Mouse (Mus musculus): ENCODE results near the gene Clpp.

Gene Clpp

GRCm38 (mm10) chr17:57029691-57030090, 39.6 kb downstream of the Clpp start:
- in situ Hi-C loops (cut with MboI): no loop called here

DNA sequence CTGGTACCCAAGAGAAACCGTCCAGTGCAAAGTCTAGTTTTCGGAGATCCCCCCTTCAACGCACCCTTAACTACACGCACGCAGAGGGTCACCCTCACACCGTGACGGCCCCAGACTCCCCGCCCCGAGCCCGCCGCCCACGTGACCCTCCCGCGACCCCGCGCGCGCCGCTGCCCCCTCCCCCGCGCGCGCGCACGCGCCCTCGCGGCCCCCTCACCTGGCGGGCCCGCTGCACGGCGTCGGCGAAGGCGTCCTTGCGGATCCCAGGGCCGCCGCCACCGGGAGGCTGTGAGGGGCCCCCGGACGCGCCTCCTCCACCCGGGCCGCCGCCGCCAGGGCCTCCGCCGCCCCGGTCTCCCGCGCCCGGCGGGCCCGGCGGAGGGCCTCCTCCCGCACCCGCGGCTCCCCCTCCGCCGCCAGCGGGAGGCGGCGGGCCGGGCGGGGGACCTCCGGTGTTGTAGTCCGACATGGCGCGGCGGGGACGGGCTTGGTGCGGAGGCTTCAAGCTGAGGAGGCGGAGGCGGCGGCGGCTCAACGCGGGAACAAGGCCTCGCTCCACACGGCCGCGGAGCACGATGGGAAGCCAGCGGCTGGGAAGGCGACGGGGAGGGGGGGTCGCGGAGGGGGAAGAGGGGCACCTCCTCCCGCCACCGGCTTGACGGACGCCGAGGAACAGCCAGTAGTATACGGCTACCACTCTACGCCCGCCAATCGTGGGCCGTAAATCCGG, 41.0 kb downstream of the Clpp start, which contains the start of gene Khsrp:
TSS of gene Khsrp (minus strand) at position 592 of the 730 bp plus-strand sequence.
- in situ Hi-C loops (cut with MboI): no loop called here

GRCm38 (mm10) chr17:57031661-57032420, 41.7 kb downstream of the Clpp start:
- in situ Hi-C loops (cut with MboI): no loop called here

- in situ Hi-C loops (cut with MboI): no loop called here
These were observed 42.7 kb downstream of the Clpp start for GRCm38 (mm10) chr17:57032854-57033253.

- in situ Hi-C loops (cut with MboI): no loop called here
These were observed 48.9 kb downstream of the Clpp start for GRCm38 (mm10) chr17:57038978-57039377.

DNA sequence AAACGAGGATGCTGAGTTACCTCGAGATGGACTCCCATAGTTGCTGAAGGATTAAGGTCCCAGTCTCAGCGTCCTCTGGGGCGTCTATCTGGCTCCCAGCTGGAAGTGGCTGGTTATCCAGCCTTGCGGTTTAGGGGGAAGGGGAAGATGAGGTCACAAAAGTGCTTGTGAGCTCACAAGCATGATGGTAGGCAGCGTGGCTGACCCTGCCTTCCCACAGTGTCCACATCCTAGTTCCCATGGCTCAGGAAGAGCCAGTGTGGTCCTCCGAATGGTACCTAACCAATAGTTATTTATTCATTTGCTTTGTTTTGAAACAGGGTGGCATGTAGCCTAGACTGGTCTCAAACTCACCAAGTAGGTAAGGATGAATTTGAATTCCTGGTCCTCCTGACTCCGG, 51.4 kb downstream of the Clpp start, which contains the start of gene Slc25a41:
TSS of gene Slc25a41 (minus strand) at position 101 of the 400 bp plus-strand sequence.
- in situ Hi-C loops (cut with MboI): no loop called here
